Mouse (Mus musculus): Measurements from ENCODE around the gene Mtmr11.

DNA sequence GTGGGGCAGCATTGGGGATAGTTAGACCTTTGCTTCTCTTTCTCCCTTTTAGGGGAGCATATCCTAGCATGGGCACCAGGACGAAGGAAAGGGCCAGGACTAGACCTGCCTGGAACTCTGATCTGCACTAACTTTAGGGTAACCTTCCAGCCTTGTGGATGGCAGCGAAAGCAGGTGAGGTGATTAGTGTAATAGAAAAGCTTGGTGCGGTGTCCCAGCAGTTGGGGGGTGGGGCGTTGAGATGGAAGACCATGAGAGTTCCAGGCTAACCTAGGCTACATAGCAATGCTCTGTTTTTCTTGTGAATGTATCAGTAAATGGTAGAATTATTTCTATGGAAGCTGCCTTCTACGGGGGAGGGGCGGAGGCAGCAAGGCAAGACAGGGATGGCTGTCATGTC is 1.2 kb downstream of the Mtmr11 start:
- TF ChIP-seq CTCF (conservative IDR thresholded peaks at IDR 0.05; ENCODE audit: insufficient read depth, insufficient read length, low read depth, low read length), result no peak
- no peak for TF ChIP-seq POLR2A (IDR thresholded peaks at IDR 0.05; ENCODE audit: low read depth, low read length)

Measured in kidney, adult 2 months (tissue).